Mouse (Mus musculus) intestine, embryonic 14.5 days (tissue): ENCODE results near the gene Col24a1. TPM values are rescaled to one million over a fixed set of nuclear protein-coding genes. Genes with fewer than 3 reads are reported as not detected.

Experiments
- ATAC-seq: fragments of 200-750 bp; cut with Nextera tagmentation; replicated peaks from 2 replicates; pipeline ENCODE4 v1.8.0; 2017; ENCODE audit warnings: low read depth, moderate number of reproducible peaks, moderate TSS enrichment, moderate library complexity; ENCODE audit not compliant: low FRiP score, low TSS enrichment
- DNase-seq: peaks from one replicate; pipeline ENCODE4 v3.0.0-alpha.2; 2018; ENCODE audit warnings: low spot score
- H3K27ac ChIP-seq: fragments of 300-500 bp; sonication (generic); 2 replicates; pipeline ENCODE4 v1.5.1; 2014; ENCODE audit warnings: low read depth, mild to moderate bottlenecking, control low read depth
- H3K27me3 ChIP-seq: fragments of 300-500 bp; sonication (generic); replicated peaks from 2 replicates; pipeline ENCODE4 v1.6.1; 2014; ENCODE audit warnings: low read length, control low read depth; ENCODE audit not compliant: control insufficient read depth, insufficient read depth
- H3K36me3 ChIP-seq: fragments of 300-500 bp; sonication (generic); 2 replicates; pipeline ENCODE4 v1.6.1; 2014; ENCODE audit warnings: low read length, control low read depth; ENCODE audit not compliant: control insufficient read depth, insufficient read depth
- H3K4me1 ChIP-seq: fragments of 300-500 bp; sonication (generic); replicated peaks from 2 replicates; pipeline ENCODE4 v1.6.1; 2014; ENCODE audit warnings: low read length, control low read depth, mixed read lengths; ENCODE audit not compliant: control insufficient read depth, insufficient read depth
- H3K4me2 ChIP-seq: fragments of 300-500 bp; sonication (generic); 2 replicates; pipeline ENCODE4 v1.6.1; 2014; ENCODE audit warnings: low read length
- H3K4me3 ChIP-seq: fragments of 300-500 bp; sonication (generic); 2 replicates; pipeline ENCODE4 v1.5.1; 2014; ENCODE audit warnings: low read depth, low read length, control low read depth, mixed read lengths
- H3K9ac ChIP-seq: fragments of 300-500 bp; sonication (generic); 2 replicates; pipeline ENCODE4 v1.6.1; 2014; ENCODE audit warnings: mild to moderate bottlenecking, low read length
- H3K9me3 ChIP-seq: fragments of 300-500 bp; sonication (generic); 2 replicates; pipeline ENCODE4 v1.6.1; 2016; ENCODE audit warnings: low read length, control low read depth; ENCODE audit not compliant: control insufficient read depth
- WGBS: fragments of 180-500 bp; shearing (Covaris S2); extraction: QIAGEN DNeasy Blood & Tissue Kit; methylation state at CpG from one replicate; pipeline ENCODE4 v1.1.7; 2014; 5-methylcytosine and 5-hydroxymethylcytosine counted together
- polyA plus RNA-seq: library from polyadenylated mRNA; unstranded; fragments of >200 nt; fragmentation: Nextera tagmentation; extraction: Ambion mirVana; gene quantifications from 2 replicates; pipeline ENCODE4 v1.2.1, GENCODE M21; 2014

The Col24a1 gene
- polyA plus RNA-seq = 4.9 and 5.1 TPM in 2 replicates

- peak within 1 kb of the TSS; percentile 56 for H3K9ac ChIP-seq
- ATAC-seq (peak; percentile 74), DNase-seq (peak; percentile 72)
- 0 out of 2 replicates have a peak within 1 kb of the TSS, but pooled peaks have one; percentile 38 for H3K27ac ChIP-seq
- no peaks in the 10 kb centered on the region for H3K36me3 ChIP-seq
- H3K4me2 ChIP-seq = peak within 1 kb of the TSS; percentile 85
- peaks cover 16% of the 10 kb centered on the region for H3K4me1 ChIP-seq
- 0% methylated on average over 22 of the region's 22 CpGs for WGBS
- H3K9me3 ChIP-seq = no peaks in the 10 kb centered on the region
- H3K27me3 ChIP-seq = no peaks in the 10 kb centered on the region
- H3K4me3 ChIP-seq = peak within 1 kb of the TSS; percentile 47
These were observed at the start of gene Col24a1 for GRCm38 (mm10) chr3:145292337-145293134. Gene Col24a1, plus strand, starts transcription at chr3:145292472.

DNA sequence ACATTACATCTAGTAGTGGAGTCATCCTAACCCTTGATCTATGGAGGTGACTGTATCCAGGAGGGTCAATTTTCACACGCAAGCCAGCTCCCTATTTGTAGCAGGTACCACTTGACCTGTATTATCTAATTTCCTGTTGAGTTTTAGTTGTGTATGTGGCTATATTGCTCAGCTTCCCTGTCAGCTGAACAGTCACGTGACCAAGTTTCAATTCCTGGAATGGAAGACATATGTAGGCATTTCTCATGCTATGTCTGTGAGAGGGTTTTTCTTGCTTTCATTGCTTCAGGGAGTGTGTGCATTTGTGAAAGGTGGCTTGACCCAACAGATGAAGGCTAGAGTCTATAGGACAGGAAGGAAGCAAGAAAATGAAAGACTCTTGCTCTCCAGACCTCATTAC, 44.2 kb upstream of the Col24a1 start:
- DNase-seq = no peak
- H3K36me3 ChIP-seq = no peaks in the 10 kb centered on the region
- H3K27me3 ChIP-seq = no peaks in the 10 kb centered on the region
- no peak overlapping the region for H3K9ac ChIP-seq
- WGBS = 85% methylated on average over 2 of the region's 2 CpGs
- no peak overlapping the region for H3K27ac ChIP-seq
- H3K9me3 ChIP-seq = no peaks in the 10 kb centered on the region
- H3K4me1 ChIP-seq = no peaks in the 10 kb centered on the region
- H3K4me3 ChIP-seq = no peak overlapping the region
- no peak for ATAC-seq
- H3K4me2 ChIP-seq = no peak overlapping the region

DNA sequence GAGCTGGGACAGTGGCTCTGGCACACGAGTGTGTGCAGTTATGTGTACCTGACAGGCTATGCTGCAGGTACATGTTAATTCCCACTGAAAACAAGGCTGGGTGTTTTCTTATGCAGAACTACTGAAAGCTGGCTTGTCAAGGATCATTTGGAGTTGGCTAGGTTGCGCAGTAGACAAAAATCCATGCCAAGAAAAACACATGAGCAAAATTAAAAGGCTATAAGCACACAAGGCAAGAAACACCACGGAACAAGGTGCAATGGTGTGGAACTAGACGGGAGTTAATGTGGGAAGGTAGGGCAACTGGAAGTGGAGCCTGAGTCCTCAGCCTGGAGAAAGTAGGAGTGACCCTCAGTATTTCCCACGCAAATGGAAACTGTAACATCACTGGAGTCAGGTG, 39.2 kb upstream of the Col24a1 start:
- no peak for DNase-seq
- Histone ChIP-seq H3K27me3 (no peaks in the 10 kb centered on the region), H3K4me1 (no peaks in the 10 kb centered on the region), H3K4me3 (no peak overlapping the region), H3K9me3 (no peaks in the 10 kb centered on the region), H3K27ac (no peak overlapping the region), H3K36me3 (no peaks in the 10 kb centered on the region), H3K9ac (no peak overlapping the region), H3K4me2 (no peak overlapping the region)
- ATAC-seq = no peak
- WGBS = 92% methylated on average over 5 of the region's 5 CpGs

GRCm38 (mm10) chr3:145254764-145255396, 37.4 kb upstream of the Col24a1 start:
- H3K27ac ChIP-seq = no peak overlapping the region
- DNase-seq (no peak), ATAC-seq (no peak)
- no peaks in the 10 kb centered on the region for H3K27me3 ChIP-seq
- 81% methylated on average over 3 of the region's 3 CpGs for WGBS
- no peaks in the 10 kb centered on the region for H3K4me1 ChIP-seq
- H3K4me3 ChIP-seq = no peak overlapping the region
- H3K36me3 ChIP-seq = no peaks in the 10 kb centered on the region
- H3K4me2 ChIP-seq = no peak overlapping the region
- H3K9me3 ChIP-seq = no peaks in the 10 kb centered on the region
- no peak overlapping the region for H3K9ac ChIP-seq

- DNase-seq = no peak
These were observed 35.6 kb upstream of the Col24a1 start for GRCm38 (mm10) chr3:145256647-145257046.

DNA sequence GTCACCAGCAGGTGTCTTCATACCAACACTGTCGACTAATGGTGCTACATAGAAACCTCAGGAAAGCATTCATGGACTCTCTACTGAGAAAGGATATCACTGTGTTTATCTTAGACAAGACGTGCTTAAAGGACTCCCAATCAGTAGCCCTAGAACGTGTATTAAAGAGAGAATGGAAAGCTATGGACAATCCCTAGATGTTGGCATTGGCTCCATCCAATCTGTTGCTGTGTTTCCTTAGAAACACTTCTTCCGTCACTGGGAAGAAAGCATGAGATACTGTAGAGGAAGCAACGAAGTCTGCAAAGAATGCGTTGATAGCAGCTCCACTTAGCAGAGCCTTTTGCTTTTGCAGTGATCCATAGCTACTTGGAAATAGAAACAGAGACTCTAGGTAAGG, 32.6 kb upstream of the Col24a1 start:
- WGBS = 85% methylated on average over 6 of the region's 6 CpGs
- no peak overlapping the region for H3K4me2 ChIP-seq

More at GRCm38 (mm10) chr3:145256647-145257046, 35.6 kb upstream of the Col24a1 start:
- Histone ChIP-seq H3K36me3 (no peaks in the 10 kb centered on the region), H3K27me3 (no peaks in the 10 kb centered on the region), H3K4me2 (no peak overlapping the region), H3K27ac (no peak overlapping the region), H3K9ac (no peak overlapping the region), H3K4me3 (no peak overlapping the region), H3K4me1 (no peaks in the 10 kb centered on the region), H3K9me3 (no peaks in the 10 kb centered on the region)
- no peak for ATAC-seq
- 66% methylated on average over 7 of the region's 7 CpGs for WGBS

DNA sequence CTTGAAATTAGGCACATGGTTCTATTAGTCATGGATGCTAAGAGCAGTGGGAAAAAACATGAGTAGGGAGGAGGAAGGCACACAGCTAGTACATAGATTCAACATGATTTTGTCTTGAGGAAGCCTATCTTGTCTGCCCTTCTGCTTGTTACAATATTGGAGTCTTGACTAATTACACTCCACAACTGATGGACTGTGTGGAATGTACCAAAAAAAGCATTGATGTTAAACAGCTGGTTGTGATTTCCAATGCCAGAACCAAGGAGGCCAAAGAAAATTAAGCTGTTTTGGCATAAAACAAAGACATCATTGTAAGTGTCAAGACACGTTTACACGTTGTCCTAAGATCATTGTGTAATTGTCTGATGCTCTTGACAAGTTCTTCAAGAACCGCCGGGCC, 29.1 kb upstream of the Col24a1 start:
- Histone ChIP-seq H3K9ac (no peak overlapping the region), H3K27me3 (no peaks in the 10 kb centered on the region), H3K36me3 (no peaks in the 10 kb centered on the region), H3K27ac (no peak overlapping the region), H3K4me1 (peaks cover 1% of the 10 kb centered on the region), H3K4me2 (no peak overlapping the region), H3K4me3 (no peak overlapping the region), H3K9me3 (no peaks in the 10 kb centered on the region)
- DNase-seq = no peak
- ATAC-seq = no peak
- 59% methylated on average over 4 of the region's 4 CpGs for WGBS

More for the DNA sequence above, 32.6 kb upstream of the Col24a1 start:
- H3K4me1 ChIP-seq = no peaks in the 10 kb centered on the region
- H3K4me3 ChIP-seq = no peak overlapping the region
- H3K36me3 ChIP-seq = no peaks in the 10 kb centered on the region
- DNase-seq (no peak), ATAC-seq (no peak)
- no peak overlapping the region for H3K27ac ChIP-seq
- no peak overlapping the region for H3K9ac ChIP-seq
- H3K27me3 ChIP-seq = no peaks in the 10 kb centered on the region
- no peaks in the 10 kb centered on the region for H3K9me3 ChIP-seq

- no peak for ATAC-seq
These were observed 24.2 kb upstream of the Col24a1 start for GRCm38 (mm10) chr3:145268066-145268465.

More at GRCm38 (mm10) chr3:145268066-145268465, 24.2 kb upstream of the Col24a1 start:
- WGBS = 35% methylated on average over 7 of the region's 7 CpGs
- no peaks in the 10 kb centered on the region for H3K9me3 ChIP-seq
- H3K4me1 ChIP-seq = peaks cover 7% of the 10 kb centered on the region
- no peaks in the 10 kb centered on the region for H3K36me3 ChIP-seq
- no peaks in the 10 kb centered on the region for H3K27me3 ChIP-seq
- no peak overlapping the region for H3K27ac ChIP-seq
- no peak overlapping the region for H3K4me3 ChIP-seq
- DNase-seq = no peak
- H3K9ac ChIP-seq = no peak overlapping the region
- no peak overlapping the region for H3K4me2 ChIP-seq
